Mouse (Mus musculus): ENCODE results near the gene Tceal5. TPM values are rescaled to one million over a fixed set of nuclear protein-coding genes. Genes with fewer than 3 reads are reported as not detected.

Tceal5 gene
- 20.8 and 22.7 TPM in 2 replicates for polyA plus RNA-seq (2015; fragmentation: Nextera tagmentation; extraction: Ambion mirVana)

DNA sequence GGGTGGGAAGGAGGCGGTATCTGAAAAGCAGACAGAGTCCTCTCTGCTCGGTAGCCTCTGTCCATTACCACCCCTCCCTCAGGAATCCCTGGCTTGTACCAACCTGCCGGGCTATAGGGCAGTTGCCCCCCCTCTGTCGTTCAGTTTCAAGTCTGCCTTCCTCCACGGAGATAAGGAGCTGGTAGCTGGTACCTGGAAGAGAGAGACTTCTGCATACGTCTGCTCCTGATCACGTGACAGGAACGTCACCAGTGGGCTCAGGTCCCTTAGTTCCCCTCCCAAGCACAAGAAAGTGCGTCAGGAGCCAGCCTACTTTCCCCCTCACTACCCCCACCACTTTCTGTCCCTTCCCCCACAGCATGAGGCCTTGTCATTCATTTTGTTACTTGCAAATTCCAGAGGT lies at the start of gene Tceal5:
Gene Tceal5 (minus strand): TSS at position 213 of the 403 bp plus-strand sequence.
- H3K4me3 ChIP-seq: peak within 1 kb of the TSS; percentile 48
- H3K4me2 ChIP-seq: peak within 1 kb of the TSS; percentile 56
- H3K27ac ChIP-seq (replicated peaks): peak within 1 kb of the TSS; percentile 65
- H3K9me3 ChIP-seq: no peaks in the 10 kb centered on the region
- 20% methylated on average over 9 of the region's 9 CpGs for WGBS
- peak; percentile 97 for ATAC-seq (ENCODE audit: low read depth)
- peaks cover 9% of the 10 kb centered on the region; the same call in 1 of the 2 replicates for H3K27me3 ChIP-seq
- H3K4me1 ChIP-seq (replicated peaks): no peaks in the 10 kb centered on the region; the same call in 1 of the 2 replicates
- H3K9ac ChIP-seq: peak within 1 kb of the TSS; percentile 69
- H3K36me3 ChIP-seq: no peaks in the 10 kb centered on the region

DNA sequence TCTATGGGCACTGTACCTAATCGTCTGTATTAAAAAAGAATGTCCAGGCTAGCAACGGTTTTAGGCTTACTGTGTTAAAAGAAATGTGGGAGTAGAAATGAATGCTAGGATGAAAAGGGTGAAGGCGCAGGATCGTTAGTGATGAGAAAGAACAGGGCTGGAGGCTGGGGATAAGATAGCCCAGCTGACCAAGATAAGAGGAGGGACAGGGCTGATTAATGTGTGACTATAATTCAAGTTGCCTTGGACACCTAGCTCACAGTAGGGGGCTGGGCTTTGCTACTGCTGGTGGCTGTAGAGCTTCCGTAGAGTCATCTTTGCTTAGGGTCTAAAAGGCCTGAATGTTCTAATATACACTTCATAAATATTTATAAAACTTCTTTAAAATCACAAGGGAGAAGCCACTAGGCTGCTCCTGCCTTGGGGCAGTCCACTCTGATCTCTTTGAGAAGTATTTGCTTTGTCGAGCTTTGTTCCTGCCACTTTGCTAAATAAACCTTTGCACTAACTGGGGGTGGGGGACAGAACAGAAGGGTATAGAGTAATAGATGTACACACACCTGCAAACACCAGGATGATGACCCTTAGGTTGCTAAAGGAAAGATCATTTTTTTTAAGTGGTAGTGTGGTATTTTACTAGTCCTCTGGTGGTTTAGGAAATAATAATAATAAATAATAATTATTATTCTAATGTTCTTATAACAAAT lies 48.5 kb upstream of the Tceal5 start:
- Histone ChIP-seq H3K4me3 (no peak overlapping the region), H3K9ac (no peak overlapping the region), H3K4me1 (replicated peaks) (0 out of 2 replicates have a peak, but pooled peaks cover 3% of the 10 kb centered on the region), H3K27ac (replicated peaks) (no peak overlapping the region), H3K36me3 (no peaks in the 10 kb centered on the region), H3K9me3 (no peaks in the 10 kb centered on the region), H3K4me2 (no peak overlapping the region), H3K27me3 (no peaks in the 10 kb centered on the region)
- no peak for ATAC-seq (ENCODE audit: low read depth)
- WGBS: 62% methylated on average over 6 of the region's 6 CpGs

DNA sequence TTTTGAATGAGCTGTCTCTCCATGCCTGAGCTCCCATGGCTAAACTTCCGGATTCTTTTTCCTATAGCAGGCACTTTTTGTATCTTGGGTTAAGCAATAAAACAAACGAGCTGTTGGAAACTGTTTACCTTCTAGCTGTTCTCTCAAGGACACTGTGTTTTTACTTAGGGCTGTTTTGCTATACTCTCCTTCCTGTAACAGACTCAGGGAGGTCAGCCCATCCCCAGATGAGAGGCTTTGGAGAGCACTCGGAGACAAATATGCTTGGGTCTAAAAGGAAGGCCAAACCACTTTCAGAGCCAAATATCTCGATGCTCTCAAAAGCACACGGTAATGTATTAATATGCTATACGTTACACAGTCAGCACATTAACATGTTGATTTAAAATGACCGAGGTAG lies 46.0 kb upstream of the Tceal5 start:
- H3K27ac ChIP-seq (replicated peaks): no peak overlapping the region
- H3K4me2 ChIP-seq: no peak overlapping the region
- H3K4me3 ChIP-seq: no peak overlapping the region
- H3K4me1 ChIP-seq (replicated peaks): 0 out of 2 replicates have a peak, but pooled peaks cover 8% of the 10 kb centered on the region
- ATAC-seq (ENCODE audit: low read depth): no peak
- no peak overlapping the region for H3K9ac ChIP-seq
- WGBS: 80% methylated on average over 7 of the region's 7 CpGs
- H3K36me3 ChIP-seq: no peaks in the 10 kb centered on the region
- H3K27me3 ChIP-seq: no peaks in the 10 kb centered on the region
- H3K9me3 ChIP-seq: no peaks in the 10 kb centered on the region

DNA sequence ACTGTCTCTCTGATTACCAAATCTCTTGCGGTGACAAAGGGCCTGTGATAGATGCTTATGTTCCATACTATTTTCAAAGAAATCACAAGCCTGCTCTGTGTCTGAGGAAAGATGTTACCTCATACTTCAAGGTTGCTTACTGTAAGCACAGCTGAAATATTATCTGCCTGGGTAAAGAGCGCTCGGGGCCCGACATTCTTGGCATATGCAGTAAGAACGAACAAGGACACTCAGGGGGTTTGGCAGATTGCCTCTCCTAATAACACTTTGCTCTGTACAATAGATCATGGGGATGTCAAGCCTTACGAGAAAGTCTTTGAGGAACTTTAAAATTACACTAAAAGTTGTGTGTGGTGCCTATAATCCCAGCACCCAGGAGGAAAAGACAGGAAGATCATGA lies 45.1 kb upstream of the Tceal5 start:
- no peaks in the 10 kb centered on the region for H3K27me3 ChIP-seq
- no peaks in the 10 kb centered on the region for H3K36me3 ChIP-seq
- ATAC-seq (ENCODE audit: low read depth): no peak
- H3K9ac ChIP-seq: no peak overlapping the region
- H3K4me2 ChIP-seq: no peak overlapping the region
- 0 out of 2 replicates have a peak, but pooled peaks cover 8% of the 10 kb centered on the region for H3K4me1 ChIP-seq (replicated peaks)
- 72% methylated on average over 6 of the region's 6 CpGs for WGBS
- no peak overlapping the region for H3K27ac ChIP-seq (replicated peaks)
- no peaks in the 10 kb centered on the region for H3K9me3 ChIP-seq
- no peak overlapping the region for H3K4me3 ChIP-seq

DNA sequence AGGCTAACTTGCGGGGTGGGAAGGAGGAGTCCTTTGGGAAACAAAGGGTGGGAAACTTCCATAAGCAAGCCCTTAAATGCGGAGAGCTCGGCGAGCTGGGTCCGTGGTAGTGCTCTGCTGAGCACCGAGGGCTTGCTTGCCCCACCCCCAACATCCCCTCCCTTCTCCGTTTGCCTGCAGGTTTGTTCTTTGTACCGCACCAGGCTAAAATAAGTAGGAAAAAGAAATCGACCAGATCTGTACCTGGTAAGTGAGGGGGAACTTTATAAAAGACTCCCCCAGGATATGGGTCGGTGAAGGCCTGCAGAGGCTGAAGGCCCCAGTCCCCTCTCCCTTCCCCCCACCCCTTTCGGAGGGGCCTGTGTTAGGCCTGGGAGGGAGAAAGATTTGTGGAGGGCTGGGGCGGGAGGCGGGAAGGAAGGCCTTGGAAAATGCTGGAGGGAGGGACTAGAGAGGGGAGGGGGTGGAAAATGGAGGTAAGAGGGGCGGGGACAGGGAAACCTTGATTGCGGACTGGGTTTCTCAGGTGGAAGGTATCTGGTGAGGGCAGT lies 41.9 kb upstream of the Tceal5 start:
- H3K27me3 ChIP-seq: no peaks in the 10 kb centered on the region
- H3K9me3 ChIP-seq: no peaks in the 10 kb centered on the region
- no peaks in the 10 kb centered on the region for H3K36me3 ChIP-seq
- H3K27ac ChIP-seq (replicated peaks): peak overlapping the region; percentile 87
- peak overlapping the region; percentile 54 for H3K4me2 ChIP-seq
- H3K4me1 ChIP-seq (replicated peaks): 0 out of 2 replicates have a peak, but pooled peaks cover 8% of the 10 kb centered on the region
- peak; percentile 81 for ATAC-seq (ENCODE audit: low read depth)
- H3K9ac ChIP-seq: peak overlapping the region; percentile 79
- WGBS: 17% methylated on average over 15 of the region's 15 CpGs
- peak overlapping the region; percentile 59 for H3K4me3 ChIP-seq

DNA sequence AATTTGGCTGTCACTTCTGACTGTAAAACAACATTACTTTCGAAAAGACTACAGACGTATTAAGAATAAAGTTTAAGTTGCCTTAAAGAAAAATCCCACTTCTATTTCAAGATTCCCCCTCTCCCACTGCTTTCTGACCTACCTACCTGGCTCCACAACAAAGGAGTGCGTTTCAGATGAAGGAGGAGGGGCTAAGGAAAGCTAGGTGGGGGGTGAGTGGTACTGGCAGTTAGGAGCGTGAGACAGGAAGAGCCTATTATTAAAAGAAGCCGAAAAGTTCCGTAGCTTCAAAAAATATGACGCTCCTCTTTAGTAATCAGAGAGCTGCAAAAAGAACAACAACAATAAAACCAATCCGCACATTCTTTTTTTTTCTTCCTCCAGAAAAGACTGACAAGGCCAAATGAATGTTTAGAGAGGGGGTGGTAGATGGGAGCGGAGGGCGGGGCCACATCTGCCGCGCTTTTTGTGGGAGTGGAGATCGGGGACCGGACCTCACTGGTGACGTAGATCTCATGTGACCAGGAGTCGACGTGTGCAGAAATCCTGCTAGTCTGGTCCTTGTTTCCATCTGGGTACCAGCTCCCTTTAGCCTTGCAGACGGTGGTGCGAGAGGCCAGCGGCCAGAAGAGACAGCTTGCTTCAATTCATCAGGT lies 41.0 kb upstream of the Tceal5 start, which contains the start of gene Tceal9:
Gene Tceal9 (plus strand): TSS at position 506 of the 656 bp plus-strand sequence.
- peak; percentile 96 for ATAC-seq (ENCODE audit: low read depth)
- H3K4me2 ChIP-seq: peak within 1 kb of the TSS; percentile 54
- WGBS: 25% methylated on average over 20 of the region's 20 CpGs
- 0 out of 2 replicates have a peak, but pooled peaks cover 8% of the 10 kb centered on the region for H3K4me1 ChIP-seq (replicated peaks)
- H3K9ac ChIP-seq: peak within 1 kb of the TSS; percentile 79
- no peaks in the 10 kb centered on the region for H3K36me3 ChIP-seq
- H3K27ac ChIP-seq (replicated peaks): peak within 1 kb of the TSS; percentile 87
- H3K27me3 ChIP-seq: no peaks in the 10 kb centered on the region
- no peaks in the 10 kb centered on the region for H3K9me3 ChIP-seq
- peak within 1 kb of the TSS; percentile 59 for H3K4me3 ChIP-seq

DNA sequence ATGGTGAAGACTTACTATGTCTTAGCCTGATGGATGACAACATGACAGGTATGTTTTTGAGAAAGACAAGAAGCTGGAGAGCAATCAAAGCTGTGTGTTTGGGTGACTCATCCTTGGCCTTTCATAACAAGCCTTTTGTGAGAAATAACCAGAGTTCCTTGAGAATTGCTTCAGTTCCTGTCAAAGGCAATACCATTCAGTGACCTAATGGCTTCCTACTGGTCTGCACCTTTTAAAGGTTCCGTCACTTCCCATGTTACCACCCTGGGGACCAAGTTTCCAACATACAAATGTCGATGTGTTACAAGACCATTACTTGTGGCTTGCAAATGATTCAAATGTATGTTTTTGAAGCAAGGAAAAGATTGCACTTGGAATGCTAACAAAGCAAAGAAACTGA lies 39.5 kb upstream of the Tceal5 start:
- WGBS: 82% methylated on average over 2 of the region's 2 CpGs

DNA sequence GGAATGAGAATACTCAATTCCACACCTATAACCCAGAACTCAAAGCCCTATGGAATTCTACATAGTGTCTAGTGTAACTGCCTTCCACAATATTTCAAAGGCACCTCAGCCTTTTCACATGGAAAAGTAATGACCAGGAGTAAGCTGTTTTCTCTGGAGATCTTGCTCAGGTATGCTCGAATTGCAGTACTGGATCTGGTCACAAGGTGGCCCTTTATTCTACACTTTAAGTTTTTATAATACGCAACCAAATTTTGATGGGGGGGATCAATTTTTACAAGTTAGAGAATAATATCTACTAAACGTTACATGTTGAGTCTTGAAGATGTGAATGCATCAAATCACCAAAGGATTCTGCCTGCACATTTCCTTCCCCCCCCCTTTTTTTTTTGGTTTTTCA lies 34.4 kb upstream of the Tceal5 start:
- Histone ChIP-seq H3K4me3 (no peak overlapping the region), H3K36me3 (no peaks in the 10 kb centered on the region), H3K27me3 (no peaks in the 10 kb centered on the region), H3K9ac (no peak overlapping the region), H3K4me1 (replicated peaks) (no peaks in the 10 kb centered on the region), H3K27ac (replicated peaks) (no peak overlapping the region), H3K9me3 (no peaks in the 10 kb centered on the region), H3K4me2 (no peak overlapping the region)
- WGBS: 49% methylated on average over 3 of the region's 3 CpGs
- ATAC-seq (ENCODE audit: low read depth): no peak

More for the DNA sequence above, 39.5 kb upstream of the Tceal5 start:
- 0 out of 2 replicates have a peak, but pooled peaks cover 8% of the 10 kb centered on the region for H3K4me1 ChIP-seq (replicated peaks)
- H3K27ac ChIP-seq (replicated peaks): no peak overlapping the region
- H3K4me3 ChIP-seq: no peak overlapping the region
- no peaks in the 10 kb centered on the region for H3K27me3 ChIP-seq
- ATAC-seq (ENCODE audit: low read depth): no peak
- H3K9me3 ChIP-seq: no peaks in the 10 kb centered on the region
- no peak overlapping the region for H3K9ac ChIP-seq
- H3K36me3 ChIP-seq: no peaks in the 10 kb centered on the region
- H3K4me2 ChIP-seq: no peak overlapping the region

DNA sequence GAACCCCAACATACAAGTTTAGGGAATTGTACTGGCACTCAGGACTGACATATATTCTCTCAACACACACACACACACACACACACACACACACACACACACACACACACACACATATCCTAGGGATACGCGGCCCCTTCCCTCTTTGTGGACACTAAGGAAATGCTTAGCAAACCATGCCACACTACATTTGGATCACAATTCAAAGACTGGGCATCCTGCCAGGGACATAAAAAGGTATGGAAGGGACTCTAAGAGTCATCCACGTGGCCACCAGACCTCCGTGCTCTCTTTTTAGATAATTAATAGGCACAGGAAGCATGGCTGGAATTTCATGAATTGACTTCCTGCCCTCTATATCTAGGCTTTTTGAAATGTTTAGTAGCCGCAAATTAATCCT lies 24.1 kb upstream of the Tceal5 start:
- Histone ChIP-seq H3K9me3 (no peaks in the 10 kb centered on the region), H3K9ac (no peak overlapping the region), H3K36me3 (no peaks in the 10 kb centered on the region), H3K4me1 (replicated peaks) (no peaks in the 10 kb centered on the region), H3K4me2 (no peak overlapping the region), H3K4me3 (no peak overlapping the region), H3K27me3 (peaks cover 2% of the 10 kb centered on the region; the same call in 1 of the 2 replicates), H3K27ac (replicated peaks) (no peak overlapping the region)
- ATAC-seq (ENCODE audit: low read depth): no peak
- 49% methylated on average over 5 of the region's 5 CpGs for WGBS

DNA sequence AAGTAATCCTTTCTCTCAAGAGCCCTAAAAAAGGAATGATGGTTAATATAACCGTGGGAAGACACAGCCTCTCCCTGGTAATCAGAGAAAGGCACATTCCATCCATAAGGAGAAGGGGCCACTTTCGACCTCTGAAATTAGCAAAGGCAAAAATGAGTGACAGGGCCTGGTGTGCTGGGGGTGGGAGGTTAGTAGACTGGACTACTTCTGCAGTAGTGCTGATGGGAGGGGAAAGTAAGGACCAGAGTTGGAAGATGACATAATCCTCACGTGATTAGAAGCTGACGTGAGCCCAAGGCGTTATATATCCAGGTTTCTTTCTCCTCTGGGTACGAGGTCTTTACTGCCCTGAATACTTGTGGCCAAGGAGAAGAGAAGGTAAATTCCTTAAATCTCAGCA lies 20.0 kb upstream of the Tceal5 start:
- 71% methylated on average over 6 of the region's 6 CpGs for WGBS
- ATAC-seq (ENCODE audit: low read depth): no peak
- Histone ChIP-seq H3K4me3 (no peak overlapping the region), H3K27me3 (peaks cover 2% of the 10 kb centered on the region; the same call in 1 of the 2 replicates), H3K4me1 (replicated peaks) (no peaks in the 10 kb centered on the region), H3K9me3 (no peaks in the 10 kb centered on the region), H3K27ac (replicated peaks) (no peak overlapping the region), H3K36me3 (no peaks in the 10 kb centered on the region), H3K9ac (no peak overlapping the region), H3K4me2 (no peak overlapping the region)

DNA sequence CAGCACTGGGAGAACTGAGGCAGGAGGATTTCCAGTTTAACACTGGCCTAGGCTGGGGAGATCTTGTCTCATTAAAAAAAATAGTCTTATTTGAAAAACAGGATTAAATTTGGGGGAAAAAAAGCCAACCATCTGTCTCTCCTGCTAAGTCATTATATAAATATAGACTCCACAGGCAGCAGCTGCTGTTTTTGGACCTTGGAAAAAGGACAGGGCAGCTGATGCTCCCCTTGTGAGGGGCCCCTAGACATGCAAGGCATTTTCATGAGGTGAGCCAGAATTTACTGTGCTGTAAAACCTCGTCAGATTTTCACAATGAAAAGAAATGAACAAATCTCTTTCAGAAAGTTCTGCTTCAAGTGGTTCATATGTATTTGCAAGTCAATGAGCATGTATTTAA lies 12.6 kb upstream of the Tceal5 start:
- WGBS: 56% methylated on average over 1 of the region's 1 CpGs
- ATAC-seq (ENCODE audit: low read depth): no peak
- H3K36me3 ChIP-seq: no peaks in the 10 kb centered on the region
- H3K9me3 ChIP-seq: no peaks in the 10 kb centered on the region
- H3K4me1 ChIP-seq (replicated peaks): no peaks in the 10 kb centered on the region; the same call in 1 of the 2 replicates
- H3K4me3 ChIP-seq: no peak overlapping the region
- no peak overlapping the region for H3K27ac ChIP-seq (replicated peaks)
- no peak overlapping the region for H3K4me2 ChIP-seq
- H3K27me3 ChIP-seq: no peaks in the 10 kb centered on the region
- H3K9ac ChIP-seq: no peak overlapping the region
